Mouse (Mus musculus) hindbrain, postnatal 0 days (tissue): ENCODE data around the gene Dclk2. TPM values are rescaled to one million over a fixed set of nuclear protein-coding genes. Genes with fewer than 3 reads are reported as not detected.
A peak's percentile ranks its signal among the peaks of the same experiment; 100 is the strongest.

Experiments
- ATAC-seq: fragments of 200-750 bp; cut with Nextera tagmentation; 2 replicates; pipeline ENCODE4 v1.8.0; 2017; ENCODE audit warnings: mild to moderate bottlenecking, moderate TSS enrichment, moderate library complexity
- DNase-seq: peaks from one replicate; pipeline ENCODE4 v3.0.0-alpha.2; 2015; ENCODE audit warnings: low spot score
- H3K27ac ChIP-seq: fragments of 300-500 bp; sonication (generic); 2 replicates; pipeline ENCODE4 v1.5.1; 2014; ENCODE audit warnings: mild to moderate bottlenecking
- H3K27me3 ChIP-seq: fragments of 300-500 bp; sonication (generic); 2 replicates; pipeline ENCODE4 v1.6.1; 2014; ENCODE audit warnings: low read length, mixed read lengths; ENCODE audit not compliant: insufficient read depth
- H3K36me3 ChIP-seq: fragments of 300-500 bp; sonication (generic); 2 replicates; pipeline ENCODE4 v1.6.1; 2014; ENCODE audit warnings: low read length, mixed read lengths; ENCODE audit not compliant: insufficient read depth
- H3K4me1 ChIP-seq: fragments of 300-500 bp; sonication (generic); 2 replicates; pipeline ENCODE4 v1.6.1; 2014; ENCODE audit warnings: antibody characterized with exemption, low read length, mixed read lengths; ENCODE audit not compliant: insufficient read depth
- H3K4me2 ChIP-seq: fragments of 300-500 bp; sonication (generic); 2 replicates; pipeline ENCODE4 v1.6.1; 2014; ENCODE audit warnings: low read depth, mild to moderate bottlenecking, low read length, moderate library complexity, mixed read lengths
- H3K4me3 ChIP-seq: fragments of 300-500 bp; sonication (generic); 2 replicates; pipeline ENCODE4 v1.5.1; 2014; ENCODE audit warnings: low read length
- H3K9ac ChIP-seq: fragments of 300-500 bp; sonication (generic); replicated peaks from 2 replicates; pipeline ENCODE4 v1.6.1; 2014; ENCODE audit warnings: mild to moderate bottlenecking, low read length, moderate library complexity, mixed read lengths
- H3K9me3 ChIP-seq: fragments of 300-500 bp; sonication (generic); 2 replicates; pipeline ENCODE4 v1.6.1; 2016; ENCODE audit warnings: low read length, mixed read lengths
- CTCF ChIP-seq: IDR thresholded peaks from 2 replicates; pipeline ENCODE4 v1.5.1; 2016; ENCODE audit warnings: antibody characterized with exemption, control low read depth, low read depth
- WGBS: fragments of 180-500 bp; shearing (Covaris S2); extraction: QIAGEN DNeasy Blood & Tissue Kit; methylation state at CpG from one replicate; pipeline ENCODE4 v1.1.7; 2014; 5-methylcytosine and 5-hydroxymethylcytosine counted together
- polyA plus RNA-seq: library from polyadenylated mRNA; unstranded; fragments of >200 nt; fragmentation: Nextera tagmentation; extraction: Ambion mirVana; gene quantifications from 2 replicates; pipeline ENCODE4 v1.2.1, GENCODE M21; 2015
- total RNA-seq: library from RNA; depleted of rRNA; stranded (reverse); fragments of >200 nt; gene quantifications from 2 replicates; pipeline ENCODE4 v1.2.3, GENCODE M21; 2014

The Dclk2 gene
- total and polyA plus RNA-seq, 2 experiments from 2014 or later, result 69.6 to 159 TPM

DNA sequence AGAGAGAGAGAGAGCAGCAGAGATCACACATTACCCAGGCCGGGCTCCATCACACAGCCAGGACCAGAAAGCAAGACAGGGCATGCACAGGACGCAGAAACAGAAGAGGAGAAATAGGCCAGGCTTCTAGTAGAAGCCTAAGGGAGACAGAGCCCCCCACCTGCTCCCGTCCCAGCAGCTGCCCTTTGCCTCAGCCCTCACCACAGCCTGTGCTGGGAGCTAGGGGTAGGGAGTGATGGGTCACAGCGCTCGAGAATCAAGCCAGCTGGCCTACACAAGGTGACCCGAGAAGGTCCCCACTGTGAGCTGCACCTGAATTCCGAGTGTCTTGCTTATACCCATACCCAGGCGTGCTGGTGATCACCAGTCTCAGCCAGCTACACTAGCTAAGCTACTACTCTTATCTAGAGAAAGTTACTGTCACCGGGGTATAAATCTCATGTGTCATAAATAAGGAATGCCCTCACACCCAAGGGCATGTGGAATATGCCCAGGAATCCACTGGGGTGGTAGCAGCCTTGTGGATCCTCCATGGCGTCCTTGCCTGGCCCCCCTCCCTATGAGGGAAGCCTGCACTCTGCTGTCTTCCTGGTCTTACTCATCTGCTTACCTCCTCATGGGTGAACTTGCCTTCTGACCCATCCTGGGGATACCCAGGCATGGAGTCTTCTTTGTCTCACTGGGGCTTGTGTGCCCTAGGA lies 133.1 kb downstream of the Dclk2 start:
- WGBS, result 55% methylated on average over 10 of the region's 10 CpGs
- DNase-seq, result no peak
- Histone ChIP-seq H3K27ac (peak overlapping the region; percentile 83), H3K9me3 (no peaks in the 10 kb centered on the region), H3K36me3 (peaks cover 19% of the 10 kb centered on the region), H3K9ac (no peak overlapping the region), H3K27me3 (no peaks in the 10 kb centered on the region), H3K4me2 (no peak overlapping the region), H3K4me1 (peaks cover 14% of the 10 kb centered on the region), H3K4me3 (no peak overlapping the region)
- no peak for ATAC-seq
- no peak for TF ChIP-seq CTCF

DNA sequence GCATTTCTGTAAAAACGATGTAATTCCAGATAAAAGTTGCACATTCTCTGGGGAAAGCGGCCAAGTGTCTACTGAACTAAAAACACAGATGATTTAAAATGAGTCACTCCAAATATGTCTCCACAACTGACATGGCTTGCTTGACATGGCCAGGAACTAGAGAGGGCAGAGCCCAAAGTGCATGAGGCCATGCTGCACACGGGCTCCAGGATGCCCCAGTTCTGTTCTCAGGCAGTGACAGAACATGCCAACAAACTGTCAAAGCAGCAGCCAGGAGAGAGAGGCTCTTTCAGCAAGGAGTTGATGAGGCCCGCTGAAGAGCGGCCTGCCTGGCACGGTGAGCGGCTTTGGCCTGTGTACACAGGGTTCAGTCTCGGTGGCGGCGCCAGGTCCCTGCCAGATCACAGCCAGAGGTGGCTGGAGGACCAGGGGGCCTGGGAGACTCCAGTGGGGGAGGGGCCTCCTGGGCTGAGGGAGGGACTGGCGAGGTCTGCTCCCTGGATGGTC lies 133.8 kb downstream of the Dclk2 start:
- H3K4me1 ChIP-seq, result peaks cover 14% of the 10 kb centered on the region
- H3K27me3 ChIP-seq, result no peaks in the 10 kb centered on the region
- peaks cover 14% of the 10 kb centered on the region for H3K36me3 ChIP-seq
- ATAC-seq (peak; percentile 95), DNase-seq (peak; percentile 91)
- H3K9me3 ChIP-seq, result no peaks in the 10 kb centered on the region
- H3K27ac ChIP-seq, result peak overlapping the region; percentile 83
- no peak overlapping the region for H3K4me2 ChIP-seq
- no peak overlapping the region for H3K4me3 ChIP-seq
- 25% methylated on average over 11 of the region's 11 CpGs for WGBS
- TF ChIP-seq CTCF, result no peak
- H3K9ac ChIP-seq, result no peak overlapping the region

GRCm38 (mm10) chr3:86786280-86786679 lies 134.4 kb downstream of the Dclk2 start:
- H3K4me1 ChIP-seq, result peaks cover 14% of the 10 kb centered on the region
- H3K9ac ChIP-seq, result 0 out of 2 replicates have a peak overlapping the region, but pooled peaks have one; percentile 21
- no peak overlapping the region for H3K4me2 ChIP-seq
- DNase-seq (peak; percentile 42), ATAC-seq (no peak)
- no peak for TF ChIP-seq CTCF
- no peaks in the 10 kb centered on the region for H3K27me3 ChIP-seq
- peak overlapping the region; percentile 83 for H3K27ac ChIP-seq
- peaks cover 10% of the 10 kb centered on the region for H3K36me3 ChIP-seq
- 50% methylated on average over 12 of the region's 12 CpGs for WGBS
- no peak overlapping the region for H3K4me3 ChIP-seq
- H3K9me3 ChIP-seq, result no peaks in the 10 kb centered on the region

- H3K9me3 ChIP-seq, result no peaks in the 10 kb centered on the region
- H3K27ac ChIP-seq, result peak overlapping the region; percentile 83; the same call in 1 of the 2 replicates
- H3K4me1 ChIP-seq, result peaks cover 14% of the 10 kb centered on the region
- WGBS, result 61% methylated on average over 11 of the region's 11 CpGs
- TF ChIP-seq CTCF, result no peak
- no peak overlapping the region for H3K9ac ChIP-seq
- H3K27me3 ChIP-seq, result no peaks in the 10 kb centered on the region
- ATAC-seq, result no peak
- H3K36me3 ChIP-seq, result peaks cover 10% of the 10 kb centered on the region
- no peak overlapping the region for H3K4me3 ChIP-seq
- no peak for DNase-seq
- H3K4me2 ChIP-seq, result no peak overlapping the region
These were observed 135.7 kb downstream of the Dclk2 start for GRCm38 (mm10) chr3:86784930-86785329.

- TF ChIP-seq CTCF, result no peak
- no peak overlapping the region for H3K27ac ChIP-seq
- WGBS, result 87% methylated on average over 3 of the region's 3 CpGs
- no peak for ATAC-seq
- H3K4me3 ChIP-seq, result no peak overlapping the region
- no peak overlapping the region for H3K9ac ChIP-seq
- no peaks in the 10 kb centered on the region for H3K27me3 ChIP-seq
- DNase-seq, result no peak
- peaks cover 10% of the 10 kb centered on the region for H3K36me3 ChIP-seq
- peaks cover 13% of the 10 kb centered on the region for H3K4me1 ChIP-seq
- H3K4me2 ChIP-seq, result no peak overlapping the region
- H3K9me3 ChIP-seq, result no peaks in the 10 kb centered on the region
These were observed 136.6 kb downstream of the Dclk2 start for GRCm38 (mm10) chr3:86784051-86784450.

DNA sequence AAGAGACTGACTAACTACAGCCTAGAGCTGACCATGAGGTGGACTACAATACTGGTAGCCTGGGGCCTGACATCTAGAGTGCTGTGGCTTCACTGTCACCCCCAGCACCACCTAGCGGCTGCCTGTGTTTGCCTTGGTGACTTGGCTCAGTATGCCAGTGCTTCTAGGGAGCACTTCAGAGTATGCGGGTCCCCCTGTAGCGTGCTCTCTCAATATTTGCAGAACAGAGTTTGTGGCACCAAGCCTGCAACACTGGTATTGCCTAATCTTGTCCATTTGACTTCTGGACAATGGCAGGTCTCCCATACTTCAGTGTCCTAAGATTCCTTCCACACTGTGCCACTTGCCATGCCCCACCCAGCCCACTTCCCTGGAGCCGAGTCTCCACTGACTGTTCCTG lies 140.9 kb downstream of the Dclk2 start:
- no peak overlapping the region for H3K4me3 ChIP-seq
- ATAC-seq, result no peak
- no peak for DNase-seq
- no peak overlapping the region for H3K27ac ChIP-seq
- H3K36me3 ChIP-seq, result peaks cover 7% of the 10 kb centered on the region
- H3K9me3 ChIP-seq, result no peaks in the 10 kb centered on the region
- WGBS, result 73% methylated on average over 4 of the region's 4 CpGs
- TF ChIP-seq CTCF, result peak; percentile 63
- H3K9ac ChIP-seq, result no peak overlapping the region
- no peaks in the 10 kb centered on the region for H3K27me3 ChIP-seq
- no peak overlapping the region for H3K4me2 ChIP-seq
- H3K4me1 ChIP-seq, result 0 out of 2 replicates have a peak, but pooled peaks cover 4% of the 10 kb centered on the region

- no peaks in the 10 kb centered on the region for H3K27me3 ChIP-seq
- no peak for TF ChIP-seq CTCF
- 40% methylated on average over 6 of the region's 6 CpGs for WGBS
- DNase-seq (no peak), ATAC-seq (peak; percentile 61)
- H3K4me1 ChIP-seq, result 0 out of 2 replicates have a peak, but pooled peaks cover 4% of the 10 kb centered on the region
- peak overlapping the region; percentile 57 for H3K27ac ChIP-seq
- H3K9me3 ChIP-seq, result no peaks in the 10 kb centered on the region
- H3K36me3 ChIP-seq, result no peaks in the 10 kb centered on the region
- no peak overlapping the region for H3K4me2 ChIP-seq
- no peak overlapping the region for H3K4me3 ChIP-seq
- no peak overlapping the region for H3K9ac ChIP-seq
These were observed 145.2 kb downstream of the Dclk2 start for GRCm38 (mm10) chr3:86775444-86775828.
